Mouse (Mus musculus) intestine, embryonic 15.5 days (tissue): ENCODE data around the gene Rad51. TPM values are rescaled to one million over a fixed set of nuclear protein-coding genes. Genes with fewer than 3 reads are reported as not detected.
A peak's percentile ranks its signal among the peaks of the same experiment; 100 is the strongest.

Source experiments
- ATAC-seq: fragments of 200-750 bp; cut with Nextera tagmentation; 2 replicates; pipeline ENCODE4 v1.8.0; 2017; ENCODE audit warnings: moderate TSS enrichment, moderate library complexity
- H3K27ac ChIP-seq: fragments of 300-500 bp; sonication (generic); 2 replicates; pipeline ENCODE4 v1.5.1; 2015; ENCODE audit warnings: mild to moderate bottlenecking, inconsistent platforms
- H3K27me3 ChIP-seq: fragments of 300-500 bp; sonication (generic); replicated peaks from 2 replicates; pipeline ENCODE4 v1.6.1; 2015; ENCODE audit warnings: inconsistent platforms
- H3K36me3 ChIP-seq: fragments of 300-500 bp; sonication (generic); 2 replicates; pipeline ENCODE4 v1.6.1; 2015; ENCODE audit warnings: inconsistent platforms
- H3K4me1 ChIP-seq: fragments of 300-500 bp; sonication (generic); replicated peaks from 2 replicates; pipeline ENCODE4 v1.6.1; 2015; ENCODE audit warnings: inconsistent platforms
- H3K4me2 ChIP-seq: fragments of 300-500 bp; sonication (generic); replicated peaks from 2 replicates; pipeline ENCODE4 v1.6.1; 2015; ENCODE audit warnings: mild to moderate bottlenecking, inconsistent platforms
- H3K4me3 ChIP-seq: fragments of 300-500 bp; sonication (generic); replicated peaks from 2 replicates; pipeline ENCODE4 v1.5.1; 2015; ENCODE audit warnings: inconsistent platforms
- H3K9ac ChIP-seq: fragments of 300-500 bp; sonication (generic); 2 replicates; pipeline ENCODE4 v1.6.1; 2015; ENCODE audit warnings: inconsistent platforms
- H3K9me3 ChIP-seq: fragments of 300-500 bp; sonication (generic); 2 replicates; pipeline ENCODE4 v1.6.1; 2016; ENCODE audit warnings: inconsistent platforms
- WGBS: fragments of 180-500 bp; shearing (Covaris S2); methylation state at CpG from one replicate; pipeline ENCODE4 v1.1.7; 2015; 5-methylcytosine and 5-hydroxymethylcytosine counted together
- polyA plus RNA-seq: library from polyadenylated mRNA; unstranded; fragments of >200 nt; fragmentation: Nextera tagmentation; extraction: Ambion mirVana; gene quantifications from 2 replicates; pipeline ENCODE4 v1.2.1, GENCODE M21; 2015

The Rad51 gene
- polyA plus RNA-seq, 1 experiment from 2014 or later: 41.1 TPM

GRCm38 (mm10) chr2:119182914-119183313 lies 70.3 kb downstream of the Rad51 start:
- H3K4me1 ChIP-seq: no peaks in the 10 kb centered on the region
- 86% methylated on average over 7 of the region's 7 CpGs for WGBS
- H3K27me3 ChIP-seq: no peaks in the 10 kb centered on the region
- no peak for ATAC-seq
- H3K4me2 ChIP-seq: no peak overlapping the region
- H3K27ac ChIP-seq: no peak overlapping the region
- no peak overlapping the region for H3K9ac ChIP-seq
- H3K36me3 ChIP-seq: peaks cover 14% of the 10 kb centered on the region; the same call in 1 of the 2 replicates
- no peak overlapping the region for H3K4me3 ChIP-seq
- no peaks in the 10 kb centered on the region for H3K9me3 ChIP-seq

DNA sequence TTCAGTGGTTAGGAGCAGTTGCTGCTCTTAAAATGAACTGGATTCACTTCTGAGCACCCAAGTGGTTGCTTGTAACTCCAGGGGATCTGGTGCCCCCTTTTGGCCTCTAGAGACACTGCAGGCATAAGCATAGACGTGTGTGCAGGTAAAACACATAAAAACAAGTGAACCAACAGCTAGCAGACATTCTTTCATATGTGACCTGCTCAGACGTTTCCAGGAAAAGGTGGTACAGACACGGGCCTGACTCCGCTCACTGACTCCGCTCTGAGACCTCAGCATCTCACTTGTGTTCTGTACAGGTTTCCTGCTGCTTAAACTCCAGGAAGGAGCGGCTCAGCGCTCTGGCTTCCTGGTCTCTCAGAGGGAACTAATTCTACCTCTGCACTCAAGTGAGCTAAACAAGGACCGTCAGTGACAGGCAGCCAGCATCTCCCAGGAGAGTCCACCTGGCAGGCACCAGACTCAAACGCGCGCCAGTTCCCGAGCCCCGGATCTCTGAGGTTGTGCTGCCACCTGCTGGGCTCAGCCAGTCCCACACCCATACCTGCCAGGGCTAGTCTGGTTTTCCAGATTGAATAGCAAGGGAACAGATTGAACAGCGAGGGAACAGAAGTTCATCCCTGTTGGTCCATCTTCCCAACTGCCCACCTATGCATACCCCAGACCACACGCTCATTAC lies 76.6 kb downstream of the Rad51 start:
- Histone ChIP-seq H3K9me3 (no peaks in the 10 kb centered on the region), H3K36me3 (0 out of 2 replicates have a peak, but pooled peaks cover 8% of the 10 kb centered on the region), H3K9ac (peak overlapping the region; percentile 27; the same call in 1 of the 2 replicates), H3K4me1 (peaks cover 3% of the 10 kb centered on the region; the same call in 1 of the 2 replicates), H3K27me3 (no peaks in the 10 kb centered on the region), H3K4me3 (peak overlapping the region; percentile 32), H3K27ac (no peak overlapping the region), H3K4me2 (peak overlapping the region; percentile 75)
- WGBS: 7% methylated on average over 15 of the region's 15 CpGs
- ATAC-seq: peak; percentile 94

DNA sequence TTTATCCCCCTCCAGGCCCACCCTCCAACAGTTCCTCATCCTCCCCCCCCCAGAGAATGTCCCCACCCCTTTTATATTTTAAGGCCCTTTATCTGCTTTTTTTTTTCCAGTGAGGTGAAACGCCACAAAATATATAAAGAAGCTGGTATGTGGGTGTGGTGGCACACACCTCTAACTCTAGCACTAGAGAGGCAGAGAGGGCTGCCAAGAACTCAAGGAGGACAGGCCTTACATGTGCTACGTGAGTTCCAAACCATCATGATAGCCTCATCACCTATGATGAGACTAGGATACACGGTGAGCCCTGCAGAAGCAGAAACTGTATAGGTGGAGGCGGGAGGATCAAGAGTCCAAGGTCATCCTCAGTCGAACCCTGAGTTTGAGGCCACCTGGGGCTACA lies 78.4 kb downstream of the Rad51 start:
- no peak for ATAC-seq
- no peak overlapping the region for H3K27ac ChIP-seq
- no peak overlapping the region for H3K4me2 ChIP-seq
- peaks cover 3% of the 10 kb centered on the region; the same call in 1 of the 2 replicates for H3K4me1 ChIP-seq
- 77% methylated on average over 5 of the region's 5 CpGs for WGBS
- H3K36me3 ChIP-seq: no peaks in the 10 kb centered on the region
- no peak overlapping the region for H3K4me3 ChIP-seq
- H3K9ac ChIP-seq: no peak overlapping the region
- no peaks in the 10 kb centered on the region for H3K9me3 ChIP-seq
- H3K27me3 ChIP-seq: no peaks in the 10 kb centered on the region

DNA sequence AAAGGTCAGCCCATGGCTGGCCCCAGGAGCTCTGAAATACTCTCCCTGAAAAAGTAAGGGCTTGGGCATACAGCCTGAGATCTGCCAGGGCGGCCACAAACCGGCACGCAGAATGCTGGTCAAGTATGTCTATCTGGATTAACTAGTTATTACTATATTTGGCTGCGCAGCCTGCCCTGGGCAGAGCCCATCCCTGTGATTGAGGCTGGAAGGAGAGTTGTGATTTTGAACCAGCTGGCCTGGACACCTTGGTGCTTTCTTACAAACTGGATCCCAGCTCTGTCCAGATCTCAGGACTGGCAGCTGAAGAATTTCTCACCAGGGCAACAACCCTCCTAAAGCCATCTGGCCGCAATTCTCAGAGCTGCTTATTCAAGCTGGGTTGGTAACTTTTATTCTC lies 81.5 kb downstream of the Rad51 start:
- Histone ChIP-seq H3K4me1 (peaks cover 1% of the 10 kb centered on the region; the same call in 1 of the 2 replicates), H3K9ac (no peak overlapping the region), H3K4me3 (no peak overlapping the region), H3K27me3 (no peaks in the 10 kb centered on the region), H3K36me3 (no peaks in the 10 kb centered on the region), H3K4me2 (no peak overlapping the region), H3K9me3 (no peaks in the 10 kb centered on the region), H3K27ac (no peak overlapping the region)
- ATAC-seq: no peak
- WGBS: 87% methylated on average over 5 of the region's 5 CpGs

- Histone ChIP-seq H3K4me2 (no peak overlapping the region), H3K27me3 (no peaks in the 10 kb centered on the region), H3K4me3 (no peak overlapping the region), H3K9ac (no peak overlapping the region), H3K27ac (no peak overlapping the region), H3K36me3 (no peaks in the 10 kb centered on the region), H3K4me1 (no peaks in the 10 kb centered on the region), H3K9me3 (no peaks in the 10 kb centered on the region)
- ATAC-seq: no peak
- WGBS: 41% methylated on average over 4 of the region's 4 CpGs
Observed at GRCm38 (mm10) chr2:119196316-119197108, 83.9 kb downstream of the Rad51 start.

Other genes with a start within 250 kb of the Rad51 start
- gene Bahd1, start 212.4 kb upstream of the Rad51 start, polyA plus RNA-seq: 5.1 and 5.4 TPM in 2 replicates
- 21.0 and 21.3 TPM in 2 replicates for gene Chst14, start 186.3 kb upstream of the Rad51 start, polyA plus RNA-seq
- 30.4 and 30.6 TPM in 2 replicates for gene Ccdc32, start 83.4 kb upstream of the Rad51 start, polyA plus RNA-seq
- gene Rpusd2, start 78.0 kb upstream of the Rad51 start, polyA plus RNA-seq: 4.8 and 4.9 TPM in 2 replicates
- 41.9 and 53.7 TPM in 2 replicates for gene Knl1, start 65.7 kb upstream of the Rad51 start, polyA plus RNA-seq
- gene Rmdn3, start 44.2 kb downstream of the Rad51 start, polyA plus RNA-seq: 48.5 and 49.5 TPM in 2 replicates
- gene Gchfr, start 55.0 kb downstream of the Rad51 start, polyA plus RNA-seq: 21.1 and 27.3 TPM in 2 replicates
- gene Gm14137, start 61.7 kb downstream of the Rad51 start, polyA plus RNA-seq: 0.30 and 0.38 TPM in 2 replicates
- 59.3 and 64.9 TPM in 2 replicates for gene Zfyve19, start 95.8 kb downstream of the Rad51 start, polyA plus RNA-seq
- 15.9 and 18.5 TPM in 2 replicates for gene Dnajc17, start 96.0 kb downstream of the Rad51 start, polyA plus RNA-seq
- gene Ppp1r14d, start 117.1 kb downstream of the Rad51 start, polyA plus RNA-seq: 15.2 and 18.1 TPM in 2 replicates
- 96.1 and 108 TPM in 2 replicates for gene Spint1, start 124.6 kb downstream of the Rad51 start, polyA plus RNA-seq
- 5.2 and 7.1 TPM in 2 replicates for gene Rhov, start 158.5 kb downstream of the Rad51 start, polyA plus RNA-seq
- 20.9 and 22.5 TPM in 2 replicates for gene Vps18, start 175.9 kb downstream of the Rad51 start, polyA plus RNA-seq
- 8.3 and 8.4 TPM in 2 replicates for gene Dll4, start 213.0 kb downstream of the Rad51 start, polyA plus RNA-seq
- gene Chac1, start 238.4 kb downstream of the Rad51 start, polyA plus RNA-seq: 2.3 and 2.7 TPM in 2 replicates